Mouse (Mus musculus): ENCODE results near the gene Sh3tc1. TPM values are rescaled to one million over a fixed set of nuclear protein-coding genes. Genes with fewer than 3 reads are reported as not detected.

Sh3tc1 gene
- polyA plus RNA-seq, 1 experiment: 16.6 TPM

GRCm38 (mm10) chr5:35719880-35720279 lies 19.9 kb downstream of the Sh3tc1 start:
- Histone ChIP-seq H3K27ac (replicated peaks; ENCODE audit: low read depth, low read length) (peak overlapping the region; percentile 82), H3K4me3 (ENCODE audit: insufficient read depth, low read depth, low read length) (no peak overlapping the region), H3K4me1 (ENCODE audit: control insufficient read depth, insufficient read depth, insufficient read length, low read length) (peaks cover 38% of the 10 kb centered on the region)

DNA sequence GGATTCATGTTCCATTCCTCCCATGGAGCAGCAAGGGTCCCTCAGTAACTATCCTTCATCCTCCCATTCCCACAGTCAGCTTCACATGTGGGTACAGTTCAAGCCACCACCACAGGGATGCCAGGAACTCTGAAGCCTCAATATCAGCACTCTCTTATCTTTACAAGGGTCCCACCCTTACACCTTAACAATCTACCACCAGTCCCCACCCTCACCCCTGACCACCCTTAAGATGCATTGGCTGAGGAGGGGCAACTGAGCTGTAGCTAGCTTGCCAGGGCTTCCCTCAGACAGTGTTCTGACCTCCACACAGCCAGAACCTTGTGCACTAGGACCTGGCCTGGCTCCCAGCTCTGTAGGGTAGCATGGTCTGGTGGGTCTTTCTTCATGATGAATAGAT lies 20.4 kb downstream of the Sh3tc1 start:
- Histone ChIP-seq H3K4me1 (ENCODE audit: control insufficient read depth, insufficient read depth, insufficient read length, low read length) (peaks cover 38% of the 10 kb centered on the region), H3K27ac (replicated peaks; ENCODE audit: low read depth, low read length) (peak overlapping the region; percentile 82), H3K4me3 (ENCODE audit: insufficient read depth, low read depth, low read length) (no peak overlapping the region)

GRCm38 (mm10) chr5:35718817-35719216 lies 21.0 kb downstream of the Sh3tc1 start:
- Histone ChIP-seq H3K27ac (replicated peaks; ENCODE audit: low read depth, low read length) (peak overlapping the region; percentile 82), H3K4me3 (ENCODE audit: insufficient read depth, low read depth, low read length) (no peak overlapping the region), H3K4me1 (ENCODE audit: control insufficient read depth, insufficient read depth, insufficient read length, low read length) (peaks cover 34% of the 10 kb centered on the region)

DNA sequence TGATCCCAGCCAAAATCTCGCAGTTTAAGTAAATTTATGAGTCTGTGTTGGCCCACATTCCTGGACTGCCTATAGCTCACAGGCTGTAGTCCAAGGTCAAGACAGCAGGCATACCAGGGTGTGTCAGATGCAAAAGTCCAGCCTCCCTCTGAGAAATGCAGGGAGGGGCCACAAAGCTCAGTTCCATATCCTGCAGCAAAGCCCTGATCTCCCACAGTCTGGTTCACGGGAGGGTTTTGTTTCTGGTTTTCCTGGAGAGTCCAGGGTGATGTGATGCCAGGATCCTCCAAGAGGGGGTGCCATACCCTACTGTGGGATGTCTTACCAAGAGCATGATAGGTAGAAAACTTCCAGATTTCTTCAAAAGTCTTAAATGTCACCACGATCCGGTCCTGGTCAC lies 21.8 kb downstream of the Sh3tc1 start:
- Histone ChIP-seq H3K4me3 (ENCODE audit: insufficient read depth, low read depth, low read length) (no peak overlapping the region), H3K4me1 (ENCODE audit: control insufficient read depth, insufficient read depth, insufficient read length, low read length) (peaks cover 25% of the 10 kb centered on the region)

DNA sequence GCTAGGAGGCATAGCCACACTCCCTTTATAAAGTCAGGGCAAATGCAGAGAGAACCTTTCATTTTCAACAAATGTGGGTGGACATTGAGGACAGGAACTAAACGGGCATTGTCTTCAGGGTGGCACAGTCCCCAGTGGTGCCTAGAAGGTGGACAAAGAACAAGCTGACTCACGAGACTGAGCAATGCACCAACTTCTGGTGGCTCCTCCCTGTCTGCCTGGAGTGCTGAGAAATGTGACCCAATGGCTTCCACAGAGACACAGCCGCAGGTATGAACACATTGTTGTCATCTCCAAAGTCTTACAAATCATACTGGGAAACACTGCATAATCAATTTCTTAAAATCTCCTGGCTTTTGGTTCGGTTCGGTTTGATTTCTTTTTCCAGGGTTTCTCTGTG lies 22.3 kb downstream of the Sh3tc1 start:
- Histone ChIP-seq H3K4me1 (ENCODE audit: control insufficient read depth, insufficient read depth, insufficient read length, low read length) (peaks cover 24% of the 10 kb centered on the region), H3K27ac (replicated peaks; ENCODE audit: low read depth, low read length) (no peak overlapping the region), H3K4me3 (ENCODE audit: insufficient read depth, low read depth, low read length) (no peak overlapping the region)

More for the DNA sequence above, 21.8 kb downstream of the Sh3tc1 start:
- H3K27ac ChIP-seq (replicated peaks; ENCODE audit: low read depth, low read length): peak overlapping the region; percentile 28; the same call in 1 of the 2 replicates

DNA sequence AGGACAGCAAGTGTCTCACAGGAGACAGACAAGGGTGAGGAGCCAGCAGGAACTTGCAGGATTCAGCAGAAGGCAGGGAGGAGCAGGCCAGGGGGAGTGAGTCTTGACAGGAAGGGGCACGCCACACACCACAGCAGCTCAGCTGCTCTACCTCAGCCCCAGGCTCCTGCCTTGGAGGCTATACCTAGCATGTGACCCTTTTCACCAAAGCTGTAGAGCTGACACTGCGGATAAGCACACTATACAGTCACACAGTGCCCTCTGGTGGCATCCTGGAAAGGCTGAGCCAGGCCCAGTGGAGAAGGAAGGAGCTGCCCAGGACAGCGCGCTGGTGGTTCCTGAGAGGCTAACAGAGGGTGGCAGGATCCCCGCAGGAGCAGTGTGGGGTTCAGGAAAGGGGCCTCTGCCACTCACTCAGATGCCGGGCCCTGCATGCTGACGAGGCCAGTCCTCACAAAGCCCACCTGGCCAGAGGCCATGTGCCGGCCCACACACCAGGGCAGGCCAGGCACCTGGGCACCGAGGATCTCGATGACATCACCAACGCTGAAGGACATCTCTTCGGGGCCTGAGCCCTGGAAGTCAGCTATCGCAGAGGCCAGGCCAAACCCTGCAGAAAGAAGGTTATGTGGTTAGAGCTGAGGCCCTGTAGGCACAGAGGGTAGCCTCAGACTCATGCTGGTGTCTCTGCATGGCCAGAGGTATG lies 26.0 kb downstream of the Sh3tc1 start:
- no peak overlapping the region for H3K27ac ChIP-seq (replicated peaks; ENCODE audit: low read depth, low read length)
- no peak overlapping the region for H3K4me3 ChIP-seq (ENCODE audit: insufficient read depth, low read depth, low read length)
- peaks cover 7% of the 10 kb centered on the region; the same call in 1 of the 2 replicates for H3K4me1 ChIP-seq (ENCODE audit: control insufficient read depth, insufficient read depth, insufficient read length, low read length)

DNA sequence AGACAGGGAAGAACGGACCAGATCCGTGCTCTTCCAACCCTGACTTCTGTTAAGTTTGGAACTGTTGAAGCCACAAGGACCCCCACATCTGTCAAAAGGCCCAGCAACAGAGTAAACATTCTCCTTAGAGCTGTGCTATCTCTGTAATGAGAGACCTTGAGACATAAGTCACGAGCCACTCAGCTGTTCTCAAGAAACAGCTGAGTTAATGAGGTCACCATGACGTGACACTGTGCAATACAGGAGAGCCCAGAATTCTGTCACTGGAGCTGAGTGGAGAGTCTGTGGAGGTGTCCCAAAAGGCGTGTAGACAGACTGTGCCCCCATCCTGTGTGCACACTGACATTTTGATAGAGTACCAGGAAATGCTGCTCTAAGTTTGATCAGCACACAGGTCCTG lies 27.3 kb downstream of the Sh3tc1 start:
- H3K4me1 ChIP-seq (ENCODE audit: control insufficient read depth, insufficient read depth, insufficient read length, low read length): peaks cover 5% of the 10 kb centered on the region; the same call in 1 of the 2 replicates
- H3K27ac ChIP-seq (replicated peaks; ENCODE audit: low read depth, low read length): no peak overlapping the region

GRCm38 (mm10) chr5:35710931-35711330 lies 28.9 kb downstream of the Sh3tc1 start:
- Histone ChIP-seq H3K4me1 (ENCODE audit: control insufficient read depth, insufficient read depth, insufficient read length, low read length) (peaks cover 5% of the 10 kb centered on the region; the same call in 1 of the 2 replicates), H3K4me3 (ENCODE audit: insufficient read depth, low read depth, low read length) (no peak overlapping the region), H3K27ac (replicated peaks; ENCODE audit: low read depth, low read length) (peak overlapping the region; percentile 57)

More for the DNA sequence above, 27.3 kb downstream of the Sh3tc1 start:
- H3K4me3 ChIP-seq (ENCODE audit: insufficient read depth, low read depth, low read length): no peak overlapping the region

DNA sequence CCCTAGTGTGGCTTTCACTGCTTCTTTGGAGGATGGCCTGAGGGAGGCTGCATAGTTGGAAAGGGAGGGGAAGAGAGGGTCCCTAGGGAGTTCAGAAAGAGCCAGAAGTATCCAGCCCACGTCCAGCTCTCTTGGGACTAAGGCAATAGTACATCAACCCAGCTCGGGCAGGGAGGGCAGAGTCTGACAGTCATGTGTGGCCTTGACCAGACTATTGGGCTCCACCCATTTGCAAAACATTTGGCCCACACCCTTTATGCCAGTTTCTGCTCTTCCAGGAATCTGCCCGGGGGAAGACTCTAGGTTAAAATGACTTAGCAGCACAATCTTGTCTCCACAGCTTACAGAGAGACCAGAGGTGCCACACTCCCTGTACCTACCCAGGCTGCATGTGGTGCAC lies 29.3 kb downstream of the Sh3tc1 start:
- no peak overlapping the region for H3K4me3 ChIP-seq (ENCODE audit: insufficient read depth, low read depth, low read length)
- peaks cover 5% of the 10 kb centered on the region; the same call in 1 of the 2 replicates for H3K4me1 ChIP-seq (ENCODE audit: control insufficient read depth, insufficient read depth, insufficient read length, low read length)
- H3K27ac ChIP-seq (replicated peaks; ENCODE audit: low read depth, low read length): peak overlapping the region; percentile 57

GRCm38 (mm10) chr5:35705411-35705810 lies 34.4 kb downstream of the Sh3tc1 start:
- Histone ChIP-seq H3K27ac (replicated peaks; ENCODE audit: low read depth, low read length) (no peak overlapping the region), H3K4me1 (ENCODE audit: control insufficient read depth, insufficient read depth, insufficient read length, low read length) (peaks cover 5% of the 10 kb centered on the region; the same call in 1 of the 2 replicates), H3K4me3 (ENCODE audit: insufficient read depth, low read depth, low read length) (no peak overlapping the region)

GRCm38 (mm10) chr5:35703814-35704213 lies 36.0 kb downstream of the Sh3tc1 start:
- Histone ChIP-seq H3K27ac (replicated peaks; ENCODE audit: low read depth, low read length) (no peak overlapping the region), H3K4me1 (ENCODE audit: control insufficient read depth, insufficient read depth, insufficient read length, low read length) (no peaks in the 10 kb centered on the region), H3K4me3 (ENCODE audit: insufficient read depth, low read depth, low read length) (no peak overlapping the region)

GRCm38 (mm10) chr5:35703183-35703582 lies 36.6 kb downstream of the Sh3tc1 start:
- no peak overlapping the region for H3K4me3 ChIP-seq (ENCODE audit: insufficient read depth, low read depth, low read length)
- H3K4me1 ChIP-seq (ENCODE audit: control insufficient read depth, insufficient read depth, insufficient read length, low read length): no peaks in the 10 kb centered on the region
- H3K27ac ChIP-seq (replicated peaks; ENCODE audit: low read depth, low read length): no peak overlapping the region

DNA sequence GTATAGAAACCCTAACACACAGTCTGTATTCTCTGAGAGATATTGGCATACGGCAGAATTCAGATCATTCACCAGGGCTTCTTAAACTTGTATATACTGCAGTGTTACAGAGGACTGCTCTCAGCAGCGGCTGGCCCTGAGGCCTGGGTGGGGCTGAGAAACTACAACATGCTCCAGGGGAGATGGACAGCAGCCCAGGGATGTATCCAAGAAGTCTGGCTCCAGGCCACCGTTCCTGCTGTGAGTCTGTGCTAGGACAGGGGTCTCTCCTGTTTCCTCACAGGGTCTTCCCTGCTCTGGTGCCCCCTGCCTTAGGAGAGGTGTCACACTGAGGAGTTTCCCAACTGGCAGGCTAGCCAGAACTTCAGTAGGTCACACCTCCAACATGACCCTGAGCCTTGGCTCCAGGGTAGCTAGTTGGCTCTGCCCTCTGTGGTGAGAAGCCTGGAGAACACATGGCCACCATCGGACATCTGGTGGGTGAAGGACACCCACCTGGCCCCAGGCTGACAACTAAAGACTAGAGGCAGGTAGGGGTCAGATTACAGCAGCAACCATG lies 37.1 kb downstream of the Sh3tc1 start:
- no peak overlapping the region for H3K4me3 ChIP-seq (ENCODE audit: insufficient read depth, low read depth, low read length)
- H3K4me1 ChIP-seq (ENCODE audit: control insufficient read depth, insufficient read depth, insufficient read length, low read length): no peaks in the 10 kb centered on the region
- no peak overlapping the region for H3K27ac ChIP-seq (replicated peaks; ENCODE audit: low read depth, low read length)

DNA sequence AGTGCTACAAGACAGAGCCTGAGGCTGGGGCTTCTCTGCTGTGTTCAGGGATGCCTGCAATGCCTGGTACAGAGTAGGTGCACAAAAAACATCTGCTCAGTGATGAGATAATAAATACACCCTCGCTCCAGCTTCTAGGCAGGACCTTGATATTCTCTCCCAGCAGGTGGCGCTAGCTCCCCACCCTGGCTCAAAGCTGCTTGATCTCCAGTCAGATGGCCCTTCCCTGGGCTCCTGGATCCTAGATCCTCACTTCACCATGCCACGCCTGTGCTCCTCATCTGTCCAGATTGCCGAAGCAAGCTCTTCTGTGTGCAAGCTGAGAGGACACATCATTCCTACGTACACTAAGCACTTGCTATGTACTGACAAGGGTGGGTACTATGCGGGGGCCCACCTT lies 38.7 kb downstream of the Sh3tc1 start:
- no peak overlapping the region for H3K4me3 ChIP-seq (ENCODE audit: insufficient read depth, low read depth, low read length)
- H3K4me1 ChIP-seq (ENCODE audit: control insufficient read depth, insufficient read depth, insufficient read length, low read length): no peaks in the 10 kb centered on the region

GRCm38 (mm10) chr5:35695815-35696214 lies 44.0 kb downstream of the Sh3tc1 start:
- H3K4me3 ChIP-seq (ENCODE audit: insufficient read depth, low read depth, low read length): no peak overlapping the region
- H3K27ac ChIP-seq (replicated peaks; ENCODE audit: low read depth, low read length): no peak overlapping the region
- peaks cover 7% of the 10 kb centered on the region for H3K4me1 ChIP-seq (ENCODE audit: control insufficient read depth, insufficient read depth, insufficient read length, low read length)

More for the DNA sequence above, 38.7 kb downstream of the Sh3tc1 start:
- no peak overlapping the region for H3K27ac ChIP-seq (replicated peaks; ENCODE audit: low read depth, low read length)

DNA sequence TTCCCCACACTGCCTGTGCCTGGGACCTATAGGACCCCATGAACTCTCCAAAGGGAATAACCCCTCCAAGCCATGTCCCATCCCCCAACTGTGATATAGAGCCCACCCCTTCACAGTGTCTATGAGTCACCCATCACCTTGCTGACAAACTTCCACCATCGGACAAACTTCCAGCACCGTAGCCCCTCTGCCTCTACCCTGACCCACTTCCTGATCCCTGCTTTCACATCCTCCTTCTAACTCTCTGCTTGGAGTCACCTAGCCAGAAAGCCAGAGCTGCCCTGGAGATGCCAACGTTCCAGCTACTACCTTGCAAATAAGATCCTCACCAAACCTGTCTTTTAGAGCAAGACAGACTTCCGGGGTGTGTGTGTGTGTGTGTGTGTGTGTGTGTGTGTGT lies 46.1 kb downstream of the Sh3tc1 start:
- Histone ChIP-seq H3K4me1 (ENCODE audit: control insufficient read depth, insufficient read depth, insufficient read length, low read length) (peaks cover 18% of the 10 kb centered on the region), H3K4me3 (ENCODE audit: insufficient read depth, low read depth, low read length) (no peak overlapping the region), H3K27ac (replicated peaks; ENCODE audit: low read depth, low read length) (no peak overlapping the region)
